Mouse (Mus musculus) fat pad, adult 2 months (tissue): ENCODE results near the gene Ank2.
"Not testable (repeated sequence)": the region's sequence is repeated elsewhere in the genome, so short reads cannot be mapped to it uniquely, and the experiment has no call there.

Experiments
- DNase-seq: peaks from one replicate; pipeline ENCODE4 v3.0.0-alpha.2; 2011; ENCODE audit warnings: low read depth, low spot score; ENCODE audit errors: extremely low read depth

Ank2 gene

GRCm38 (mm10) chr3:127362611-127363393 lies 136.3 kb downstream of the Ank2 start:
- no peak for DNase-seq

- no peak for DNase-seq
Observed at GRCm38 (mm10) chr3:127361846-127362245, 137.3 kb downstream of the Ank2 start.

GRCm38 (mm10) chr3:127361384-127361783 lies 137.8 kb downstream of the Ank2 start:
- DNase-seq, result no peak

GRCm38 (mm10) chr3:127355252-127355651 lies 143.9 kb downstream of the Ank2 start:
- no peak for DNase-seq

- DNase-seq, result no peak
Observed at GRCm38 (mm10) chr3:127350602-127351362, 148.4 kb downstream of the Ank2 start.

DNA sequence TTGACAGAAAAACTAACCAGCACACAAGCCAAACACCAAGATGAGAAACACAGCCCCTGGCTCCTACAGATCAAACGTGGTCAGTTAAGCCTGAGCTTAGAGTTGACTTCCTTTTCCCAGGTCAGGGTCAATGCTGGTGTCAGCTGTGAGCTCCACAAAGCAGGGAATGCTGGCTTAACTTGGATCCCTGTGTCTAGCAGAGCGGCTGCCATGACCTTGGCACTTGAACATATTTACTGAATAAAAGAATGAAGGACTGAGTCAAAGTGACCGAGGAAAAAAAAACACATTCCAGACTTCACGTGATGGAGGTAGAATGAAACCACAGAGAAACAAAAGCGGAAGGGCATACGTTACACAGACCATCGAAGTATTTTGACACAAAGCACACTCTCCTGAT lies 150.2 kb downstream of the Ank2 start:
- DNase-seq, result no peak

- DNase-seq, result no peak
Observed at GRCm38 (mm10) chr3:127345860-127346459, 153.2 kb downstream of the Ank2 start.

DNA sequence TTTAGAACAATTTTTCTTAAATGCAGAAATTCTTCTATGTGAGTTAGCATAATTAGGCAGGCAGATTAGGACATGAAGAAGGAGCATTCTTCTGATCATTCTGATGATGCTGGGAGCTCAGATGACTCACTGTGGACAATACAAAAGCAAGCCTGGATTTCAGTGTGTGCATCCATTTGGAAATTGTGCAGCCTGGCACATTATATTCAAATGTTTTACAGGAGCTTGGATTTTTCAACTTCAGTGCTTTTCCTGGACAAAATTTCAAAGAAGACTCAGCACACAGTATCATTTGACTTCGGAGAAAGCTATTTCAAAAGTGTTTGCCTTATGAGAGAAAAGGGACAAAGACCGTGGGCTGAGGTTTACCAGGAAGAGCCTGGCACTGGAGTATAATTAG lies 157.8 kb downstream of the Ank2 start:
- no peak for DNase-seq

DNA sequence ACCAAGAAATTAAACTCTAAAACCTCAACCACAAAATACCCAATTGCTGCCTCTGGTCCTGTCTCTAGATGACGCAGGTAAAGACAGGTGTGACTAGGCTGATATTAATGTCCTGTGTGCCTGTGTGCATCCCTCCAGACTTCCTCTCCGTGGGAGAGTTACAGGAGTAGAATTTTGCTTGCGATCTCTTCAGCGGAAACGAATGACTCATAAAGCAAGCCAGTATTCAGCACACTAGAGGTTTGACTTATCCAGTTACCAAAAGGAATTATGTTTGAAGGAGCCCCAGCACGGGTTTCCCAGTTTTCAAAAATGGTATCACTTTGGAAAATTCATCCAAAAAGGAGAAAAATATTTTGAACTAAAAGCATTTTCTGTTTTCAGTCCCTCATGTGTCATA lies 164.3 kb downstream of the Ank2 start:
- no peak for DNase-seq

GRCm38 (mm10) chr3:127331562-127331961 lies 167.6 kb downstream of the Ank2 start:
- no peak for DNase-seq

DNA sequence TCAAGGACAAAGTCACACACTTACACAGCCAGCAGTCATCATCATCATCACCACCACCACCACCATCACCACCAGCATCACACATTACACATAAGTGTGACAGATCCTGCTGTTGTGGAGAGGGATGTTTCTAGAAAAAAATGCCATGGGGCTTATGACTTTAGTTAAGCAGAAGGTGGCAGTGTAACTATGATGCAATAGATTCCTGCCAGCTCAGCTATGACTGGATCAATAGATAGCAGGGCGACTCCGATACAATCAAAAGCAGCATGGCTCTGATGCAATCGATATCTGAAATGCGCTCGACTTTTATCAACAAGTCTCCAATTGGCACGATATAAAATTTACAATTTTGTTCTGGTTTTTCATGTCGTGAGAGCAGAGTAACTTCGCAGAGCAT lies 172.8 kb downstream of the Ank2 start:
- DNase-seq, result no peak

DNA sequence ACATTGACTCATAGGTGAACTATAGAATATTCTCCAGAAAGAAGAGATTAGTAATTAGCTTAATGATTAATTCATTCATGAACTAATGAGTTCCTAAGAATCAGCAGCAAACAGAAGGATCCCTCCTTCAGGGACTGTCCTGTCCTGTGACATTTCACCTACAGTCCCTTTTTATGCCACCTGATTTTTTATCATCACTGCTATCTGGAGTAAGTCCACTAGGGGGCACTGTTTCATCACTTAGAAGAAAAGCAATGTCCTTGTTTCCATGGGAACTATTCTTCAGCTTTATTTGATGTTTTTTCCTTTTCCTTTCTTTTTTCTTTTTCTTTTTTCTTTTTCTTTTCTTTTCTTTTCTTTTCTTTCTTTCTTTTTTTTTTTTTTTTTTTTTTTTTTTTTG lies 176.3 kb downstream of the Ank2 start:
- DNase-seq, result no peak

GRCm38 (mm10) chr3:127321645-127322044 lies 177.5 kb downstream of the Ank2 start:
- DNase-seq, result no peak

DNA sequence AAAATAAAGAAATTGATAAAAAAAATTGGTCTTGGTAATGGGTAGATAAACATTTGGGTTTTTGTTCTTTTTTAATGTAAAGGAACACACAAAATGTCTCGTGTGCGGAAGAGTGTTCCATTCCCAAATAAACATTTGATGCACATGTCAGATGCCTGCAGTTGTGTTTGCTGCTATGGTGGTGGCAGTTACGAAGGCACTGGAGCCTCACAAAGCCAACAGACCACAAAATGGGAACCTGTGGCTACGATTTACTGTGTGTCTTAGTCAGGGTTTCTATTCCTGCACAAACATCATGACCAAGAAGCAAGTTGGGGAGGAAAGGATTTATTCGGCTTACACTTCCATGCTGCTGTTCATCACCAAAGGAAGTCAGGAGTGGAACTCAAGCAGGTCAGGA lies 178.1 kb downstream of the Ank2 start:
- not testable (repeated sequence) for DNase-seq

DNA sequence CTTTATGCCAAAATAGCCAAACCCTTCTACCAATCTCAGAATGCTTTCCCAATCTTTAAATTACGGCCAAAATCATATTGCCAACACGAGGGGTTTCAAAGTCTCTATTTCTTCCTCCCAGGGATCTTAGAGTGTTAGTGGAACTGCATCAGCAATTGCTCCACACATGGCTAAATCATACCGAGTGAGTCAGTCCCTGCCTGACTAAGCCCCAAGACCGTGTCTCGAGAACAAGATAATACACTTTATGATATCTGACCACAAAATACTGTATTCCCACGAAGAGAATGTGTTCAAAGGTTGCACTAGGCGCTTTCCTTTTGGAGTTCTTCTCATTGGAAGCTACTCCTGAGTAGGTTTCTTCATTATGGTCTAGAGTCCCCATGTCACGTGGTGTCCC lies 178.8 kb downstream of the Ank2 start:
- no peak for DNase-seq

GRCm38 (mm10) chr3:127317641-127318040 lies 181.5 kb downstream of the Ank2 start:
- no peak for DNase-seq

GRCm38 (mm10) chr3:127316717-127317116 lies 182.4 kb downstream of the Ank2 start:
- DNase-seq, result no peak

DNA sequence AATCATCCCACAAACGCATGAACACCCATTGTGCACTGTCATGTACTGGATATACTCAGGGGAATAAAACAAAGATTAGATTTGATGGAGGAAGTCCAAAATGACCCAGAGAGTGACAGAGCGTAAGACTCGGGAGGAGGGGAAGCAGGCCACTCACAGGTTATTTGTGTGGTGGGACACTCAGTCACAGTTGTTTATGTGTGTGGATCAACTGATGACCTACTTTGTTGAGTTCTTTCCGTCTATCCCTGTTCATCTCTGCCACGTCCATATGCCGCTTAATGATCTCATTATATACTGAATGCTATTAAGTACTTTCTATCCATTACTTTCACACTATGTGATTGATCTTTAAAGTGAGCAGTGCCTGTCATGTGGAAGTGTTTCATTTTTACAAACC lies 187.6 kb downstream of the Ank2 start:
- no peak for DNase-seq

DNA sequence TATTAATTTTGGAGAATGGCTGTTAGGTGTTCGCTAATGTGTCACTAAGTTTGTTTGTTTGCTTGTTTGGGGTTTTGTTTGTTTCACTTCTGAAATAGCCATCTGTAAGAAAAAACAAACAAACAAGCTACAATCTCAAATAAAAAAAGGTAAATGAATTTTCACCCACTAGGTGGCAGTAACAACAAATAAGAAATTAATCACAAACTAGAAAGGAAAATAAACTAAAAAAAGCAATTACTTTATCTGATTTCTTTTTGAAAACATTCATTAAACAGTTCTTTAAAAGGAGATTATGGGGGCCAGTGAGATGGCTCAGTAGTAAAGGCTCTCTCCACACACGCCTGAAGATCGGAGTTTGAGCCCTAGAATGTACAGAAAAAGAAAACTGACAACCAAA lies 189.1 kb downstream of the Ank2 start:
- DNase-seq, result no peak

- DNase-seq, result no peak
Observed at GRCm38 (mm10) chr3:127303957-127304553, 195.1 kb downstream of the Ank2 start.

- no peak for DNase-seq
Observed at GRCm38 (mm10) chr3:127303041-127303440, 196.1 kb downstream of the Ank2 start.

- DNase-seq, result no peak
Observed at GRCm38 (mm10) chr3:127300790-127301189, 198.4 kb downstream of the Ank2 start.
